Mouse (Mus musculus) liver, embryonic 11.5 days (tissue): ENCODE data around the gene Ints1. TPM values are rescaled to one million over a fixed set of nuclear protein-coding genes. Genes with fewer than 3 reads are reported as not detected.

Experiments used
- ATAC-seq: fragments of 200-750 bp; cut with Nextera tagmentation; replicated peaks from 2 replicates; pipeline ENCODE4 v1.8.0; 2017; ENCODE audit warnings: moderate number of reproducible peaks, mild to moderate bottlenecking, moderate TSS enrichment, moderate library complexity; ENCODE audit not compliant: low FRiP score
- DNase-seq: peaks from one replicate; pipeline ENCODE4 v3.0.0-alpha.2; 2017; ENCODE audit warnings: low spot score
- H3K27ac ChIP-seq: fragments of 300-500 bp; sonication (generic); 2 replicates; pipeline ENCODE4 v1.5.1; 2014; ENCODE audit warnings: mild to moderate bottlenecking, low read depth, low read length, control low read depth
- H3K27me3 ChIP-seq: fragments of 300-500 bp; sonication (generic); replicated peaks from 2 replicates; pipeline ENCODE4 v1.6.1; 2014; ENCODE audit warnings: low read length, mixed read lengths; ENCODE audit not compliant: control insufficient read depth, insufficient read depth
- H3K36me3 ChIP-seq: fragments of 300-500 bp; sonication (generic); 2 replicates; pipeline ENCODE4 v1.6.1; 2014; ENCODE audit warnings: mild to moderate bottlenecking, low read length, moderate library complexity, mixed read lengths; ENCODE audit not compliant: control insufficient read depth, insufficient read depth
- H3K4me1 ChIP-seq: fragments of 300-500 bp; sonication (generic); replicated peaks from 2 replicates; pipeline ENCODE4 v1.6.1; 2014; ENCODE audit warnings: low read length, mixed read lengths; ENCODE audit not compliant: control insufficient read depth, insufficient read depth
- H3K4me2 ChIP-seq: fragments of 300-500 bp; sonication (generic); 2 replicates; pipeline ENCODE4 v1.6.1; 2014; ENCODE audit warnings: mild to moderate bottlenecking, control low read depth, moderate library complexity
- H3K4me3 ChIP-seq: fragments of 300-500 bp; sonication (generic); 2 replicates; pipeline ENCODE4 v1.5.1; 2014; ENCODE audit warnings: low read depth, low read length, control low read depth
- H3K9ac ChIP-seq: fragments of 300-500 bp; sonication (generic); 2 replicates; pipeline ENCODE4 v1.6.1; 2014; ENCODE audit warnings: low read depth, low read length, control low read depth
- H3K9me3 ChIP-seq: fragments of 300-500 bp; sonication (generic); 2 replicates; pipeline ENCODE4 v1.6.1; 2016; ENCODE audit warnings: low read length, inconsistent platforms, mixed read lengths; ENCODE audit not compliant: control insufficient read depth
- WGBS: fragments of 180-500 bp; shearing (Covaris S2); extraction: QIAGEN DNeasy Blood & Tissue Kit; methylation state at CpG from one replicate; pipeline ENCODE4 v1.1.7; 2014; 5-methylcytosine and 5-hydroxymethylcytosine counted together
- polyA plus RNA-seq: library from polyadenylated mRNA; unstranded; fragments of >200 nt; fragmentation: Nextera tagmentation; extraction: Ambion mirVana; gene quantifications from 2 replicates; pipeline ENCODE4 v1.2.1, GENCODE M21; 2014

Gene Ints1
- polyA plus RNA-seq, 1 experiment from 2014 or later, result 34.9 TPM

- peaks cover 46% of the 10 kb centered on the region for H3K4me1 ChIP-seq
- 81% methylated on average over 6 of the region's 6 CpGs for WGBS
- no peak overlapping the region for H3K9ac ChIP-seq
- H3K4me2 ChIP-seq, result no peak overlapping the region
- no peaks in the 10 kb centered on the region for H3K36me3 ChIP-seq
- no peaks in the 10 kb centered on the region for H3K9me3 ChIP-seq
- ATAC-seq, result no peak
- no peak overlapping the region for H3K27ac ChIP-seq
- H3K4me3 ChIP-seq, result no peak overlapping the region
- DNase-seq, result no peak
- peaks cover 12% of the 10 kb centered on the region for H3K27me3 ChIP-seq
Measured at GRCm38 (mm10) chr5:139815964-139816363, 40.5 kb upstream of the Ints1 start.

GRCm38 (mm10) chr5:139813963-139814381 is 38.5 kb upstream of the Ints1 start:
- DNase-seq (no peak), ATAC-seq (no peak)
- no peak overlapping the region for H3K27ac ChIP-seq
- 0 out of 2 replicates have a peak overlapping the region, but pooled peaks have one; percentile 34 for H3K9ac ChIP-seq
- 24% methylated on average over 13 of the region's 13 CpGs for WGBS
- peak overlapping the region; percentile 34 for H3K4me2 ChIP-seq
- peaks cover 12% of the 10 kb centered on the region for H3K27me3 ChIP-seq
- peaks cover 48% of the 10 kb centered on the region for H3K4me1 ChIP-seq
- H3K36me3 ChIP-seq, result no peaks in the 10 kb centered on the region
- 0 out of 2 replicates have a peak overlapping the region, but pooled peaks have one; percentile 10 for H3K4me3 ChIP-seq
- no peaks in the 10 kb centered on the region for H3K9me3 ChIP-seq

GRCm38 (mm10) chr5:139813126-139813490 is 37.6 kb upstream of the Ints1 start:
- no peak for DNase-seq
- 0 out of 2 replicates have a peak, but pooled peaks have one; percentile 33 for ATAC-seq
- Histone ChIP-seq H3K27me3 (peaks cover 12% of the 10 kb centered on the region), H3K9ac (no peak overlapping the region), H3K4me1 (peaks cover 42% of the 10 kb centered on the region), H3K27ac (no peak overlapping the region), H3K4me2 (peak overlapping the region; percentile 47), H3K36me3 (no peaks in the 10 kb centered on the region), H3K4me3 (no peak overlapping the region), H3K9me3 (no peaks in the 10 kb centered on the region)
- WGBS, result 41% methylated on average over 10 of the region's 10 CpGs

GRCm38 (mm10) chr5:139812398-139813125 is 37.1 kb upstream of the Ints1 start:
- 0 out of 2 replicates have a peak overlapping the region, but pooled peaks have one; percentile 3 for H3K4me3 ChIP-seq
- peaks cover 37% of the 10 kb centered on the region for H3K4me1 ChIP-seq
- 68% methylated on average over 20 of the region's 20 CpGs for WGBS
- H3K36me3 ChIP-seq, result no peaks in the 10 kb centered on the region
- H3K9me3 ChIP-seq, result no peaks in the 10 kb centered on the region
- H3K9ac ChIP-seq, result peak overlapping the region; percentile 46; the same call in 1 of the 2 replicates
- peak overlapping the region; percentile 47 for H3K4me2 ChIP-seq
- no peak for ATAC-seq
- peaks cover 12% of the 10 kb centered on the region for H3K27me3 ChIP-seq
- H3K27ac ChIP-seq, result no peak overlapping the region
- no peak for DNase-seq

GRCm38 (mm10) chr5:139811677-139812397 is 36.4 kb upstream of the Ints1 start:
- H3K9ac ChIP-seq, result peak overlapping the region; percentile 46; the same call in 1 of the 2 replicates
- DNase-seq (no peak), ATAC-seq (peak; percentile 69)
- H3K9me3 ChIP-seq, result no peaks in the 10 kb centered on the region
- H3K27ac ChIP-seq, result no peak overlapping the region
- peak overlapping the region; percentile 47 for H3K4me2 ChIP-seq
- peaks cover 12% of the 10 kb centered on the region for H3K27me3 ChIP-seq
- 69% methylated on average over 15 of the region's 15 CpGs for WGBS
- H3K4me1 ChIP-seq, result peaks cover 35% of the 10 kb centered on the region
- H3K36me3 ChIP-seq, result no peaks in the 10 kb centered on the region
- H3K4me3 ChIP-seq, result no peak overlapping the region

GRCm38 (mm10) chr5:139809397-139809796 is 33.9 kb upstream of the Ints1 start:
- no peak overlapping the region for H3K4me2 ChIP-seq
- no peak overlapping the region for H3K4me3 ChIP-seq
- DNase-seq (no peak), ATAC-seq (no peak)
- WGBS, result 61% methylated on average over 4 of the region's 4 CpGs
- no peak overlapping the region for H3K27ac ChIP-seq
- H3K9me3 ChIP-seq, result no peaks in the 10 kb centered on the region
- H3K36me3 ChIP-seq, result no peaks in the 10 kb centered on the region
- H3K4me1 ChIP-seq, result peaks cover 45% of the 10 kb centered on the region
- peaks cover 12% of the 10 kb centered on the region for H3K27me3 ChIP-seq
- no peak overlapping the region for H3K9ac ChIP-seq

- Histone ChIP-seq H3K27ac (peak overlapping the region; percentile 99), H3K9ac (peak overlapping the region; percentile 63), H3K4me1 (peaks cover 41% of the 10 kb centered on the region), H3K4me3 (no peak overlapping the region; the same call in 1 of the 2 replicates), H3K36me3 (peaks cover 9% of the 10 kb centered on the region), H3K9me3 (no peaks in the 10 kb centered on the region), H3K4me2 (peak overlapping the region; percentile 64), H3K27me3 (no peaks in the 10 kb centered on the region)
- 85% methylated on average over 8 of the region's 8 CpGs for WGBS
- ATAC-seq (no peak), DNase-seq (no peak)
Measured at GRCm38 (mm10) chr5:139805924-139806323, 30.4 kb upstream of the Ints1 start.

- peaks cover 39% of the 10 kb centered on the region for H3K4me1 ChIP-seq
Measured at GRCm38 (mm10) chr5:139804573-139805111, 29.2 kb upstream of the Ints1 start.

More at GRCm38 (mm10) chr5:139804573-139805111, 29.2 kb upstream of the Ints1 start:
- Histone ChIP-seq H3K27ac (peak overlapping the region; percentile 99), H3K4me2 (peak overlapping the region; percentile 64), H3K9ac (peak overlapping the region; percentile 63), H3K9me3 (no peaks in the 10 kb centered on the region), H3K27me3 (no peaks in the 10 kb centered on the region), H3K36me3 (peaks cover 22% of the 10 kb centered on the region), H3K4me3 (0 out of 2 replicates have a peak overlapping the region, but pooled peaks have one; percentile 0)
- peak; percentile 71 for DNase-seq
- peak; percentile 48 for ATAC-seq
- 33% methylated on average over 11 of the region's 11 CpGs for WGBS
